Mouse (Mus musculus): ENCODE results near the gene Gmpr. TPM values are rescaled to one million over a fixed set of nuclear protein-coding genes. Genes with fewer than 3 reads are reported as not detected.

Gmpr gene
- polyA plus RNA-seq, 1 experiment from 2014 or later: 20.5 TPM

- no peak overlapping the region for H3K4me2 ChIP-seq (ENCODE audit: low read depth, low read length, severe bottlenecking)
- ATAC-seq (replicated peaks; ENCODE audit: low FRiP score) (no peak), DNase-seq (ENCODE audit: low spot score) (no peak)
- no peaks in the 10 kb centered on the region for H3K4me1 ChIP-seq (replicated peaks; ENCODE audit: control insufficient read depth, insufficient read depth, low read length)
- no peak overlapping the region for H3K27ac ChIP-seq (ENCODE audit: low read depth, low read length)
- no peak overlapping the region for H3K4me3 ChIP-seq (ENCODE audit: low read depth, low read length)
- H3K9me3 ChIP-seq (ENCODE audit: control insufficient read depth, low read length): no peaks in the 10 kb centered on the region
- no peak overlapping the region for H3K9ac ChIP-seq (ENCODE audit: low read length)
- no peaks in the 10 kb centered on the region for H3K27me3 ChIP-seq (ENCODE audit: control insufficient read depth, insufficient read depth, low read length)
- no peaks in the 10 kb centered on the region for H3K36me3 ChIP-seq (ENCODE audit: control insufficient read depth, insufficient read depth, low read length)
These were observed 83.7 kb downstream of the Gmpr start for GRCm38 (mm10) chr13:45590898-45591297.

- Histone ChIP-seq H3K9me3 (ENCODE audit: control insufficient read depth, low read length) (no peaks in the 10 kb centered on the region), H3K4me3 (ENCODE audit: low read depth, low read length) (no peak overlapping the region), H3K27ac (ENCODE audit: low read depth, low read length) (no peak overlapping the region), H3K4me2 (ENCODE audit: low read depth, low read length, severe bottlenecking) (no peak overlapping the region), H3K36me3 (ENCODE audit: control insufficient read depth, insufficient read depth, low read length) (no peaks in the 10 kb centered on the region), H3K27me3 (ENCODE audit: control insufficient read depth, insufficient read depth, low read length) (no peaks in the 10 kb centered on the region), H3K4me1 (replicated peaks; ENCODE audit: control insufficient read depth, insufficient read depth, low read length) (no peaks in the 10 kb centered on the region), H3K9ac (ENCODE audit: low read length) (no peak overlapping the region)
- DNase-seq (ENCODE audit: low spot score) (no peak), ATAC-seq (replicated peaks; ENCODE audit: low FRiP score) (no peak)
- 80% methylated on average over 1 of the region's 1 CpGs for WGBS
These were observed 86.7 kb downstream of the Gmpr start for GRCm38 (mm10) chr13:45593914-45594313.

- no peaks in the 10 kb centered on the region for H3K4me1 ChIP-seq (replicated peaks; ENCODE audit: control insufficient read depth, insufficient read depth, low read length)
- no peak overlapping the region for H3K27ac ChIP-seq (ENCODE audit: low read depth, low read length)
- no peaks in the 10 kb centered on the region for H3K36me3 ChIP-seq (ENCODE audit: control insufficient read depth, insufficient read depth, low read length)
- no peaks in the 10 kb centered on the region for H3K9me3 ChIP-seq (ENCODE audit: control insufficient read depth, low read length)
- no peak overlapping the region for H3K9ac ChIP-seq (ENCODE audit: low read length)
- H3K27me3 ChIP-seq (ENCODE audit: control insufficient read depth, insufficient read depth, low read length): no peaks in the 10 kb centered on the region
- ATAC-seq (replicated peaks; ENCODE audit: low FRiP score) (no peak), DNase-seq (ENCODE audit: low spot score) (no peak)
- no peak overlapping the region for H3K4me3 ChIP-seq (ENCODE audit: low read depth, low read length)
- WGBS: 88% methylated on average over 7 of the region's 7 CpGs
- no peak overlapping the region for H3K4me2 ChIP-seq (ENCODE audit: low read depth, low read length, severe bottlenecking)
These were observed 88.2 kb downstream of the Gmpr start for GRCm38 (mm10) chr13:45595416-45595815.

- H3K27ac ChIP-seq (ENCODE audit: low read depth, low read length): no peak overlapping the region
- DNase-seq (ENCODE audit: low spot score) (no peak), ATAC-seq (replicated peaks; ENCODE audit: low FRiP score) (no peak)
- WGBS: 56% methylated on average over 2 of the region's 2 CpGs
- H3K9me3 ChIP-seq (ENCODE audit: control insufficient read depth, low read length): no peaks in the 10 kb centered on the region
- no peak overlapping the region for H3K9ac ChIP-seq (ENCODE audit: low read length)
- no peak overlapping the region for H3K4me3 ChIP-seq (ENCODE audit: low read depth, low read length)
- H3K27me3 ChIP-seq (ENCODE audit: control insufficient read depth, insufficient read depth, low read length): no peaks in the 10 kb centered on the region
- no peaks in the 10 kb centered on the region for H3K4me1 ChIP-seq (replicated peaks; ENCODE audit: control insufficient read depth, insufficient read depth, low read length)
- H3K4me2 ChIP-seq (ENCODE audit: low read depth, low read length, severe bottlenecking): no peak overlapping the region
- H3K36me3 ChIP-seq (ENCODE audit: control insufficient read depth, insufficient read depth, low read length): no peaks in the 10 kb centered on the region
These were observed 92.6 kb downstream of the Gmpr start for GRCm38 (mm10) chr13:45599831-45600230.

- no peak overlapping the region for H3K4me3 ChIP-seq (ENCODE audit: low read depth, low read length)
- no peak overlapping the region for H3K9ac ChIP-seq (ENCODE audit: low read length)
- no peaks in the 10 kb centered on the region for H3K4me1 ChIP-seq (replicated peaks; ENCODE audit: control insufficient read depth, insufficient read depth, low read length)
- DNase-seq (ENCODE audit: low spot score): peak; percentile 57
- H3K4me2 ChIP-seq (ENCODE audit: low read depth, low read length, severe bottlenecking): no peak overlapping the region
- H3K27ac ChIP-seq (ENCODE audit: low read depth, low read length): peak overlapping the region; percentile 60; the same call in 1 of the 2 replicates
- H3K27me3 ChIP-seq (ENCODE audit: control insufficient read depth, insufficient read depth, low read length): no peaks in the 10 kb centered on the region
- WGBS: 50% methylated on average over 6 of the region's 6 CpGs
- peak; percentile 39; the same call in 1 of the 2 replicates for ATAC-seq (replicated peaks; ENCODE audit: low FRiP score)
- H3K36me3 ChIP-seq (ENCODE audit: control insufficient read depth, insufficient read depth, low read length): no peaks in the 10 kb centered on the region
- no peaks in the 10 kb centered on the region for H3K9me3 ChIP-seq (ENCODE audit: control insufficient read depth, low read length)
These were observed 93.2 kb downstream of the Gmpr start for GRCm38 (mm10) chr13:45600443-45600842.

Other genes starting within 250 kb of the Gmpr start
- gene Mylip, start 117.7 kb upstream of the Gmpr start, polyA plus RNA-seq (2014; fragmentation: Nextera tagmentation; extraction: Ambion mirVana): 3.6 and 4.9 TPM in 2 replicates

Data from forebrain, embryonic 11.5 days (tissue).